Mouse (Mus musculus) liver, embryonic 16.5 days (tissue): ENCODE data around the gene Cyp20a1. TPM values are rescaled to one million over a fixed set of nuclear protein-coding genes. Genes with fewer than 3 reads are reported as not detected.
A peak's percentile ranks its signal among the peaks of the same experiment; 100 is the strongest.

ENCODE experiments used
- ATAC-seq: fragments of 200-750 bp; cut with Nextera tagmentation; 2 replicates; pipeline ENCODE4 v1.8.0; 2017; ENCODE audit warnings: low read depth, mild to moderate bottlenecking, moderate number of reproducible peaks, moderate library complexity
- H3K27ac ChIP-seq: fragments of 300-500 bp; sonication (generic); 2 replicates; pipeline ENCODE4 v1.5.1; 2014; ENCODE audit warnings: mild to moderate bottlenecking, low read length
- H3K27me3 ChIP-seq: fragments of 300-500 bp; sonication (generic); 2 replicates; pipeline ENCODE4 v1.6.1; 2014; ENCODE audit warnings: low read depth, low read length, mixed read lengths; ENCODE audit not compliant: control insufficient read depth, insufficient read depth
- H3K36me3 ChIP-seq: fragments of 300-500 bp; sonication (generic); 2 replicates; pipeline ENCODE4 v1.6.1; 2014; ENCODE audit warnings: mild to moderate bottlenecking; ENCODE audit not compliant: control insufficient read depth, insufficient read depth
- H3K4me1 ChIP-seq: fragments of 300-500 bp; sonication (generic); 2 replicates; pipeline ENCODE4 v1.6.1; 2014; ENCODE audit warnings: low read depth, low read length, mixed read lengths; ENCODE audit not compliant: control insufficient read depth
- H3K4me2 ChIP-seq: fragments of 300-500 bp; sonication (generic); 2 replicates; pipeline ENCODE4 v1.6.1; 2014; ENCODE audit warnings: low read depth, low read length, mixed read lengths
- H3K4me3 ChIP-seq: fragments of 300-500 bp; sonication (generic); 2 replicates; pipeline ENCODE4 v1.5.1; 2014; ENCODE audit warnings: low read depth, mild to moderate bottlenecking, low read length
- H3K9ac ChIP-seq: fragments of 300-500 bp; sonication (generic); 2 replicates; pipeline ENCODE4 v1.6.1; 2014; ENCODE audit warnings: low read depth, low read length
- H3K9me3 ChIP-seq: fragments of 300-500 bp; sonication (generic); replicated peaks from 2 replicates; pipeline ENCODE4 v1.6.1; 2016; ENCODE audit warnings: low read length; ENCODE audit not compliant: control insufficient read depth
- WGBS: fragments of 180-500 bp; shearing (Covaris S2); extraction: QIAGEN DNeasy Blood & Tissue Kit; methylation state at CpG from one replicate; pipeline ENCODE4 v1.1.7; 2014; ENCODE audit not compliant: insufficient replicate concordance; 5-methylcytosine and 5-hydroxymethylcytosine counted together
- polyA plus RNA-seq: library from polyadenylated mRNA; unstranded; fragments of >200 nt; fragmentation: Nextera tagmentation; extraction: Ambion mirVana; gene quantifications from 2 replicates; pipeline ENCODE4 v1.2.1, GENCODE M21; 2015

Gene Cyp20a1
- polyA plus RNA-seq: 9.0 and 10.0 TPM in 2 replicates

DNA sequence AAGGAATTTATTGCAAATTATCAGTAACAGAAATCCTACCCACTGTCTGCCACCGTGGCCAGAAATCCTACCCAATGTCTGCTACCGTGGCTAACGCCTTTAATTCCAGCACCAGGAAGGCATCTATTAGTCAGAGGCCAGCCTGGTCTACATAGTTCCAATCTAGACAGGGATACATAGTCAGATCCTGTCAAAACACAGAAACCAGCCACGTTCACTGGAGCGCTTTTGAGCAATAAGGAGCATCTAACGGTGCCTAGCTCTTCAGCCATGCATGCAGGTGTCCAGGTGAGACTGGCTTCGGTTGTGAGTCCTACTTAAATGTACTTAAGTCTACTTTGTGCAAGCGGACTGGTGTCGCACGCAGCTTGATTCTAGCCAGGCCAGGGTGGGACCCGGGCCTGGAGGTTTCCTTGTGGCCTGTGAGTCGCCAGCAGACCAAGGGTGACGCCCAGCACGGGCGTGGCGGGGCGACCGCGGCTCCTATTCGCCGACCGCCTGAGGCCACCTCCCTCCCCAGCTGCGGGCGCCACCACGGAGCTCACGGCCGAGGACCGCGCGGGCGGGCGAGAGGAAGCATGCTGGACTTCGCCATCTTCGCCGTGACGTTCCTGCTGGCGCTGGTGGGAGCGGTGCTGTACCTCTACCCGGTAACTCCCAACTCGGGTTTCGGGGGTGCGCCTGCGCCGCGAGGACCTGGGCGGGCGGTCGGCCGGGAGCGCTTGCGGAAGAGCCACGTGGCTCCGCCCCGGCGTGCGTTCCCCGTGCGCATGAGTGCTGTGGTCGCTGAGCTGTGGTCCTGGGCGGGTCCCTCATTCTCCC is at the start of gene Cyp20a1:
TSS of gene Cyp20a1 (plus strand) at position 516 of the 822 bp plus-strand sequence.
- Histone ChIP-seq H3K4me1 (peaks cover 18% of the 10 kb centered on the region), H3K4me3 (peak within 1 kb of the TSS; percentile 84), H3K4me2 (peak within 1 kb of the TSS; percentile 89), H3K27me3 (no peaks in the 10 kb centered on the region), H3K9ac (peak within 1 kb of the TSS; percentile 80), H3K36me3 (no peaks in the 10 kb centered on the region), H3K27ac (peak within 1 kb of the TSS; percentile 92), H3K9me3 (no peaks in the 10 kb centered on the region)
- peak; percentile 98 for ATAC-seq
- WGBS: 2% methylated on average over 60 of the region's 60 CpGs

GRCm38 (mm10) chr1:60293921-60294320 is 49.2 kb upstream of the Cyp20a1 start:
- 45% methylated on average over 1 of the region's 1 CpGs for WGBS
- Histone ChIP-seq H3K27me3 (no peaks in the 10 kb centered on the region), H3K4me3 (no peak overlapping the region), H3K36me3 (no peaks in the 10 kb centered on the region), H3K9ac (no peak overlapping the region), H3K4me2 (no peak overlapping the region), H3K4me1 (no peaks in the 10 kb centered on the region), H3K27ac (no peak overlapping the region), H3K9me3 (no peaks in the 10 kb centered on the region)
- ATAC-seq: no peak

GRCm38 (mm10) chr1:60343630-60344455 is 720 bp downstream of the Cyp20a1 start:
- peak overlapping the region; percentile 80 for H3K9ac ChIP-seq
- WGBS: 13% methylated on average over 14 of the region's 14 CpGs
- H3K4me2 ChIP-seq: peak overlapping the region; percentile 89
- no peak for ATAC-seq
- H3K9me3 ChIP-seq: no peaks in the 10 kb centered on the region
- H3K27me3 ChIP-seq: no peaks in the 10 kb centered on the region
- peak overlapping the region; percentile 84 for H3K4me3 ChIP-seq
- peak overlapping the region; percentile 92 for H3K27ac ChIP-seq
- H3K36me3 ChIP-seq: no peaks in the 10 kb centered on the region
- H3K4me1 ChIP-seq: peaks cover 18% of the 10 kb centered on the region

DNA sequence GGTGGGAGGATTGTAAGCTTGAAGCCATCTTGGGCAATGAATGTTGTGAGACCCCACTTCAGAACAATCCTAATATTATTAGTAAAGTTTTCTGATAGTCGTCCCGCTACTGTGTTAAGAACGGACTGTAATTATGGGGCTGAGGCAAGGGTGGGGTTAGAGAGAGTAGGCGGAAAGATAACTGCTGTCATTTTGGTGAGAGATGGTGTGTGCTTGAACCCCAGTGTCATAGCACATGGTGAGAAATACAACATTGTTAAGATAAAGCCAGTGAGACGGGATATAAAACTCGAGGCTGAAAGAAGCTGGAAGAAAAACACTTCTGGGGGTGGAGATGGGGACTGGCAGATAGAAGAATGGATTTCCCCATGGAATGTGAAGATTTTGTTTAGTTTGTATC is 1.5 kb downstream of the Cyp20a1 start:
- 47% methylated on average over 6 of the region's 6 CpGs for WGBS
- Histone ChIP-seq H3K36me3 (no peaks in the 10 kb centered on the region), H3K27ac (no peak overlapping the region), H3K27me3 (no peaks in the 10 kb centered on the region), H3K9ac (no peak overlapping the region), H3K9me3 (peaks cover 4% of the 10 kb centered on the region), H3K4me1 (peaks cover 18% of the 10 kb centered on the region), H3K4me2 (peak overlapping the region; percentile 89; the same call in 1 of the 2 replicates), H3K4me3 (no peak overlapping the region)
- ATAC-seq: no peak

DNA sequence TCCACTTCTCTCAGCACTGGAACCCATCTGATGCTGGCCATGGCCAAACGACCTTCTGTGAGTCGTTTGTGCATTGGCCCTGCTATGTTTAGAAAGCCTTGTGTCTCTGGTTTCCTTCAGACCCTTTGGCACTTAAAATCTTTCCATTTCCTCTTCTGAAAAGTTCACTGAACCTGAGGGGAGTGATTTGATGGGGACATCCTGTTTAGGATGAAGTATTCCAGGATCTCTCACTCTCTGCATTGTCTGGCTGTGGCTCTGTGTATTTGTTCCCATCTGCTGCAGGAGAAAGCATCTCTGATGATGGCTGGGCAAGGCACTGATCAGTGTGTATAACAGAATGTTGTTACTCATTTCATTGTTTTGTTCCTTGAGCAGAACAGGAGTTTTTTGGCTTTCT is 2.6 kb downstream of the Cyp20a1 start:
- Histone ChIP-seq H3K4me1 (peaks cover 18% of the 10 kb centered on the region), H3K4me2 (no peak overlapping the region), H3K9ac (no peak overlapping the region), H3K27ac (no peak overlapping the region), H3K9me3 (peaks cover 6% of the 10 kb centered on the region), H3K36me3 (no peaks in the 10 kb centered on the region), H3K4me3 (no peak overlapping the region), H3K27me3 (no peaks in the 10 kb centered on the region)
- ATAC-seq: no peak
- 41% methylated on average over 2 of the region's 2 CpGs for WGBS

DNA sequence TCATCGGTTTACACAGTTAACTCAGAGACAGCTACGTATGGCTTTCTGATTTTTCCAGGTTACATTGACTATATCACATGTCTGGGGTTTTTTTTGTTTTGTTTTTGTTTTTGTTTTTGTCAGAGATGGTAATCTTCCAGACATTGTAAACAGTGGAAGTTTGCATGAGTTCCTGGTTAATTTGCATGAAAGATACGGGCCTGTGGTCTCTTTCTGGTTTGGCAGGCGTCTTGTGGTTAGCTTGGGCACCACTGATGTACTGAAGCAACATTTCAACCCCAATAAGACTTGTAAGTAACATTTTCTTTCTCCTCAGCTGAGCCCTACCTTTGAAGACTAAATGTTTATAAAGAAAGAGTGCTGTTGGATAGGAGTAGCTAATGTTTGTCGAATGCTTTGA is 9.7 kb downstream of the Cyp20a1 start:
- ATAC-seq: no peak
- Histone ChIP-seq H3K9ac (no peak overlapping the region), H3K4me3 (no peak overlapping the region), H3K4me2 (no peak overlapping the region), H3K9me3 (peaks cover 6% of the 10 kb centered on the region), H3K36me3 (peaks cover 2% of the 10 kb centered on the region; the same call in 1 of the 2 replicates), H3K27me3 (no peaks in the 10 kb centered on the region), H3K4me1 (no peaks in the 10 kb centered on the region), H3K27ac (no peak overlapping the region)
- 66% methylated on average over 5 of the region's 5 CpGs for WGBS

GRCm38 (mm10) chr1:60361626-60362025 is 18.5 kb downstream of the Cyp20a1 start:
- Histone ChIP-seq H3K9me3 (no peaks in the 10 kb centered on the region), H3K4me1 (no peaks in the 10 kb centered on the region), H3K4me3 (no peak overlapping the region), H3K36me3 (peaks cover 11% of the 10 kb centered on the region), H3K27ac (no peak overlapping the region), H3K9ac (no peak overlapping the region), H3K4me2 (no peak overlapping the region), H3K27me3 (no peaks in the 10 kb centered on the region)
- no peak for ATAC-seq
- WGBS: 74% methylated on average over 1 of the region's 1 CpGs

- Histone ChIP-seq H3K4me1 (no peaks in the 10 kb centered on the region), H3K27me3 (no peaks in the 10 kb centered on the region), H3K4me3 (no peak overlapping the region), H3K36me3 (peaks cover 13% of the 10 kb centered on the region), H3K27ac (no peak overlapping the region), H3K4me2 (no peak overlapping the region), H3K9me3 (no peaks in the 10 kb centered on the region), H3K9ac (no peak overlapping the region)
- 71% methylated on average over 1 of the region's 1 CpGs for WGBS
- no peak for ATAC-seq
These were observed 33.4 kb downstream of the Cyp20a1 start for GRCm38 (mm10) chr1:60376556-60376955.

GRCm38 (mm10) chr1:60381910-60382309 is 38.8 kb downstream of the Cyp20a1 start:
- Histone ChIP-seq H3K4me1 (no peaks in the 10 kb centered on the region), H3K27ac (no peak overlapping the region), H3K4me3 (no peak overlapping the region), H3K9me3 (no peaks in the 10 kb centered on the region), H3K9ac (no peak overlapping the region), H3K4me2 (no peak overlapping the region), H3K36me3 (peaks cover 3% of the 10 kb centered on the region; the same call in 1 of the 2 replicates), H3K27me3 (no peaks in the 10 kb centered on the region)
- WGBS: 83% methylated on average over 3 of the region's 3 CpGs
- ATAC-seq: no peak
